Mouse (Mus musculus): Measurements from ENCODE around the gene 1700016H13Rik. TPM values are rescaled to one million over a fixed set of nuclear protein-coding genes. Genes with fewer than 3 reads are reported as not detected.

1700016H13Rik gene
- polyA plus RNA-seq, 1 experiment: not detected

DNA sequence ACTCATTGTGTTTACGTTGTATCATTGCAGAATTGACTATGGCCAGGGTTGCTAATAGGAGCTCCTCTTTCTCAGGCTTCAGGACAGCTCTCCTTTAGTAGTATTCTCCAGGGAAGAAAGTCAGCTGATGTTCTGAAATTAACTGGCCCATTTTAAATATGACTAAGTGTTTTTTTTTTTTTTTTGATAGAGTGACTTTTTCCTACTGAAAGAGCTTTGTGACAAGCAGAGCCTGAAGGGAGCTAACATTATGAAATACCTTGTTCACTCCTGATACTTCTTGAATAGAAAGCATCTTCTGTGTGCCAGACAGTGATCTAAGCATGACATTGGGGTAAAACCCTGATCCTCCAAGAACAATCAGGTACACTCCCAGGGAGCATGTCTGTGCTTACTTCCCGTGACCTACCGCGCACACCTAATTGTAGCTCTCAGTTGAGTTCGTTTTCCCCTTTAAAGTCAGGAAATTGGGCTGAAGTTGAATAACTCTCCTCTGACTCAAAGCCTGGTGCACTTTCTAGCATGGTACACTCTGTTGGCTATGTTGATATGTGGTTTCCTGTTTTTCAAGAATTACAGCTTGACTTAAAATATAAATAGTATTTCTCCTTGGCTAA is 42.2 kb upstream of the 1700016H13Rik start:
- no peak for DNase-seq (ENCODE audit: low read depth in 1 of 2, low spot score in 2 of 2)
- Histone ChIP-seq H3K4me3 (ENCODE audit: extremely low read depth, insufficient read depth, insufficient read length) (no peak overlapping the region), H3K27ac (ENCODE audit: insufficient read depth, low read length) (0 out of 2 replicates have a peak overlapping the region, but pooled peaks have one; percentile 19)

DNA sequence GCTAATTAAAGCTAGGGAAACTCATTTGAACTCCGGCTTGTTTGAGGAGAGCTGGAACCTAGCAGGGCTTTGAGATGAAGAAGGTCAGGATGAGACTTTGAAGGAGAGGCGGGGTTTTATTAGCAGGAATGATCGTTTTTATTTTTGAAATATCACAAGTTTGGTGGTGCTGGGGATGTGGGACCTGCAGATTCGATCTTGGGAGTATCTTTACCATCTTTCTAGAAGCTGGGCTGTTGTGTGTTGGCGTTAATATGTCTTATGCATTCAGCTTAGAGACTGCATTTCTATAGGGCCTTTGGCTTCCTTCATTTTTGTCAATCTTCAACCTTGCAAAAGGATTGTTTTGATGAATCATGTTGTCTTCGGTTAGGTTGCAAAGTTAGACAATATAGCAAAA is 38.3 kb upstream of the 1700016H13Rik start:
- Histone ChIP-seq H3K4me1 (ENCODE audit: control insufficient read depth, insufficient read depth, insufficient read length) (peaks cover 10% of the 10 kb centered on the region), H3K27me3 (ENCODE audit: control insufficient read depth, insufficient read depth, low read length) (no peaks in the 10 kb centered on the region), H3K4me3 (ENCODE audit: extremely low read depth, insufficient read depth, insufficient read length) (no peak overlapping the region), H3K27ac (ENCODE audit: insufficient read depth, low read length) (no peak overlapping the region), H3K36me3 (ENCODE audit: control insufficient read depth, insufficient read depth, low read length) (no peaks in the 10 kb centered on the region)
- TF ChIP-seq CTCF (IDR thresholded peaks at IDR 0.05; ENCODE audit: extremely low read depth, insufficient read depth, insufficient read length, insufficient replicate concordance) (no peak), POLR2A (IDR thresholded peaks at IDR 0.05; ENCODE audit: low read depth, low read length) (no peak)
- DNase-seq (ENCODE audit: low read depth in 1 of 2, low spot score in 2 of 2): no peak
- 47% methylated on average over 6 of the region's 6 CpGs for WGBS

More for the DNA sequence above, 42.2 kb upstream of the 1700016H13Rik start:
- Histone ChIP-seq H3K36me3 (ENCODE audit: control insufficient read depth, insufficient read depth, low read length) (no peaks in the 10 kb centered on the region), H3K27me3 (ENCODE audit: control insufficient read depth, insufficient read depth, low read length) (no peaks in the 10 kb centered on the region), H3K4me1 (ENCODE audit: control insufficient read depth, insufficient read depth, insufficient read length) (peaks cover 18% of the 10 kb centered on the region)
- 23% methylated on average over 5 of the region's 5 CpGs for WGBS
- TF ChIP-seq CTCF (IDR thresholded peaks at IDR 0.05; ENCODE audit: extremely low read depth, insufficient read depth, insufficient read length, insufficient replicate concordance) (no peak), POLR2A (IDR thresholded peaks at IDR 0.05; ENCODE audit: low read depth, low read length) (no peak)

DNA sequence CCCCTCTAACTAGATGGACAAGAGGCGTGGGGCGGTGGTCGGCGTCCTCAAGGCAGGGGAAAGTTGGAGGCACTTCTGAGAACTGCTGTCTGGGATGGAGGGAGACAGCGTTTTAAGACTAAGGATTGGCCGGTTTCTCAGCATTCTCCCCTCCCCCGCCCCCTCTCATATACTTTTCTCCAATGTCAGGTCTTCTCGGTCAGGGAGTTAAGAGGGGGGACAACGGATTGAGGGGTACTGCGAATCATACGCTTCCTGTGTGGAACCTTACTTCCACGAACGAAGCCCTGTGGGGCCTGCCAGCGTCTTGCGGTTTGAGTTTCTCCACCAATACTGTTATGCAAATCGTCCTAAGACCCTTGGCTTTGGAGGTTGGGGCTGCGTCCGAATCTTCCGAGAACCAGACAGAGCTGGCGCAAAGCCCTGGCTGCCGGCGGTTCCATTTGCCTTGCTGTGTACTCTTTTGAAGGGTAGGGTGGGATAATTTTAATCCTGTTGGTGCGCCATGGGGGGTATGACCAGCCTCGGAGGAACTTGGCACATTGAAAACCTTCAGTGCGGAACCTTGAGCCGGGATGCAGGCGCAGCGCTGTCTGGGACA is 37.3 kb upstream of the 1700016H13Rik start:
- H3K27ac ChIP-seq (ENCODE audit: insufficient read depth, low read length): peak overlapping the region; percentile 82
- peak in 1 of 2 experiments; percentile 26 for DNase-seq (ENCODE audit: low read depth in 1 of 2, low spot score in 2 of 2)
- H3K4me3 ChIP-seq (ENCODE audit: extremely low read depth, insufficient read depth, insufficient read length): peak overlapping the region; percentile 93
- TF ChIP-seq CTCF (IDR thresholded peaks at IDR 0.05; ENCODE audit: extremely low read depth, insufficient read depth, insufficient read length, insufficient replicate concordance) (no peak), POLR2A (IDR thresholded peaks at IDR 0.05; ENCODE audit: low read depth, low read length) (no peak)
- H3K36me3 ChIP-seq (ENCODE audit: control insufficient read depth, insufficient read depth, low read length): no peaks in the 10 kb centered on the region
- peaks cover 8% of the 10 kb centered on the region for H3K4me1 ChIP-seq (ENCODE audit: control insufficient read depth, insufficient read depth, insufficient read length)
- under 1% methylated on average over 28 of the region's 28 CpGs for WGBS
- no peaks in the 10 kb centered on the region for H3K27me3 ChIP-seq (ENCODE audit: control insufficient read depth, insufficient read depth, low read length)

DNA sequence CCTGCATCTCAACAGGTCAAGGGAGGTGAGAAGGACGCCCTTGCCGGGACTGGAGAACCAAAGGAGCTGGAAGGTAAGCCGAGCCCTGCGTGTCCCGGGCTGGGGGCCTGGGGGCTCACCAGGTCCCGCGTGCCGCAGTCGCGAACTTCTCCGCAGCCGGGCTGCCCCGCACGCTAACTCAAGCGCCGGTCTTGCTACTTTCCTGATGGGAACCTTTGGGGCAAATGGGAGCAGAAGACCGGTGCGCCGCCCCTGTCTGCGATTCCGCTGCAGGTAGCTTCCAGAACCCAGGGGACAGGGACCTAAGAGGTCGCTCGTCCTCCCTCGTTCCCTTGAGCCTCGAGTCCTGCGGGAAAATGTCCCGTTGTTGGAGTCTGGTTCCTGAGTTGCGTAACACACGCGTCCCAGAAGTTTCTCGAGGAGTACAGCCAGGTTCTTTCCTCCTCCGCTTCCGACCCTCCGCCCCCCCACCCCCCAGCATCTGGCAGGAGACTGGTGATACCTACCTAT is 36.8 kb upstream of the 1700016H13Rik start:
- peak overlapping the region; percentile 82 for H3K27ac ChIP-seq (ENCODE audit: insufficient read depth, low read length)

DNA sequence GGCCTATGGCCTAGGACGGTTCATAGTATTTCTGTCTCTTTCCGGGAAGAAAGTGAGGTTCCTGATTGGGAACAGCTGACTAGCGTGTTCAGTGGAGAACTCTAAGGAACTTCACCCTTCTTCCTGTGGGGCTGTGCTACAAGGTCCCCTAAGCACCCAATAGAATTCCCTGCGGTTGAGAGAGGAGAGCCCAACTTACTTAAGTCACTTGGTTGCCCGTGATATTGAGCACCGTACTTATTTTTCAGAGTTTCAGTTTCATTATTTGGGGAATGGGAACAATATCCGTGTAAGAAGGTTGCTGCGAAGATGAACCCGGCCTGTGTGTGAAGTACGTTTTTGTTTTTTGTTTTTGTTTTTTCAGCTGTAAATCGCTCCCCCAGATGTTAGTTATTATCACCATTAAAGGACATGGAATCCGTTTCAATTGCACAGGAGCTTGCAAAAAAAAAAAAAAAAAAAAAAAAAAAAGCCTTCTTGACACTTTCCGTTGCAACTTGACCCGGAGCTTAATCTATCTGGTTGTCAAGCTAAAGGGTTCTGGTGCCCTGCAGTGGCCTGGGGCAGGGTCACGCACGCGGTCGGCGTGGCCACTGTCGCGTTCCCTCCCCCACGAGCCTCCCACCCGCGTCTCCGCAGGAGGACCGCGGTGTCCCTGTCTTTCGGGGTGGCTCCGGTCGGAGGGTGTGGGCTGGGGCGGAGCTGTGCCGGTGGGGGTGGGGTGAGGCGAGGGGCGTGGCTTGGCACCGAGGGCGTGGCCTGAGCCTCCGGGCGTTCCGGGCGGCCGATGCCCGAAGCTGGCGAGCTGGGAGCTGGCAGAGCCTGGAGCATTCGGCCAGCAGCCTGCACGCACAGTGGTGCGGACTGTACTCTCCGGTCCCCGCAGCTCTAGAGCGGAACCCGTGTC is 36.1 kb upstream of the 1700016H13Rik start, which contains the start of gene Aff1:
Gene Aff1, plus strand, starts transcription at position 751 of the 907 bp plus-strand sequence.
- Histone ChIP-seq H3K4me1 (ENCODE audit: control insufficient read depth, insufficient read depth, insufficient read length) (no peaks in the 10 kb centered on the region), H3K4me3 (ENCODE audit: extremely low read depth, insufficient read depth, insufficient read length) (peak within 1 kb of the TSS; percentile 93), H3K36me3 (ENCODE audit: control insufficient read depth, insufficient read depth, low read length) (no peaks in the 10 kb centered on the region), H3K27ac (ENCODE audit: insufficient read depth, low read length) (peak within 1 kb of the TSS; percentile 85), H3K27me3 (ENCODE audit: control insufficient read depth, insufficient read depth, low read length) (no peaks in the 10 kb centered on the region)
- peak; percentile 74 to 92 for DNase-seq (ENCODE audit: low read depth in 1 of 2, low spot score in 2 of 2)
- under 1% methylated on average over 50 of the region's 50 CpGs for WGBS
- TF ChIP-seq CTCF (IDR thresholded peaks at IDR 0.05; ENCODE audit: extremely low read depth, insufficient read depth, insufficient read length, insufficient replicate concordance) (no peak), POLR2A (IDR thresholded peaks at IDR 0.05; ENCODE audit: low read depth, low read length) (peak; percentile 65)

More for the DNA sequence above, 36.8 kb upstream of the 1700016H13Rik start:
- WGBS: under 1% methylated on average over 33 of the region's 34 CpGs
- no peak for TF ChIP-seq POLR2A (IDR thresholded peaks at IDR 0.05; ENCODE audit: low read depth, low read length)
- no peak for TF ChIP-seq CTCF (IDR thresholded peaks at IDR 0.05; ENCODE audit: extremely low read depth, insufficient read depth, insufficient read length, insufficient replicate concordance)
- Histone ChIP-seq H3K4me1 (ENCODE audit: control insufficient read depth, insufficient read depth, insufficient read length) (peaks cover 5% of the 10 kb centered on the region), H3K27me3 (ENCODE audit: control insufficient read depth, insufficient read depth, low read length) (no peaks in the 10 kb centered on the region), H3K4me3 (ENCODE audit: extremely low read depth, insufficient read depth, insufficient read length) (peak overlapping the region; percentile 93), H3K36me3 (ENCODE audit: control insufficient read depth, insufficient read depth, low read length) (no peaks in the 10 kb centered on the region)
- no peak for DNase-seq (ENCODE audit: low read depth in 1 of 2, low spot score in 2 of 2)

DNA sequence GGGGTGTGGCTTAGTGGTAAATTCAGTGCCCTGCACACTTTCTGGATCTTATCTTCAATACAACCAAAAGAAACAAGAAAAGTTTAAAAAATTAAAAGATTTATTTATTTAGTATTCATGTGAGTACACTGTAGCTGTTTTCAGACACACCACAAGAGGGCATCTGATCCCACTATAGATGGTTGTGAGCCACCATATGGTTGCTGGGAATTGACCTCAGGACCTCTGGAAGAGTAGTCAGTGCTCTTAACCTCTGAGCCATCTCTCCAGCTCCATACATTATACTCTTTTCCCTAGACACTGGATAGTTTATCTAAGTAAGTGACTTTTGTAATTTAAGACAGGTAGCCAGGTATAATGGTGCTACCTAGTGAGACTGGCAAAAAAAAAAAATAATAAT is 35.4 kb upstream of the 1700016H13Rik start:
- Histone ChIP-seq H3K36me3 (ENCODE audit: control insufficient read depth, insufficient read depth, low read length) (no peaks in the 10 kb centered on the region), H3K27ac (ENCODE audit: insufficient read depth, low read length) (no peak overlapping the region), H3K4me1 (ENCODE audit: control insufficient read depth, insufficient read depth, insufficient read length) (no peaks in the 10 kb centered on the region), H3K4me3 (ENCODE audit: extremely low read depth, insufficient read depth, insufficient read length) (no peak overlapping the region), H3K27me3 (ENCODE audit: control insufficient read depth, insufficient read depth, low read length) (no peaks in the 10 kb centered on the region)
- no peak for DNase-seq (ENCODE audit: low read depth in 1 of 2, low spot score in 2 of 2)
- no peak for TF ChIP-seq CTCF (IDR thresholded peaks at IDR 0.05; ENCODE audit: extremely low read depth, insufficient read depth, insufficient read length, insufficient replicate concordance)
- TF ChIP-seq POLR2A (IDR thresholded peaks at IDR 0.05; ENCODE audit: low read depth, low read length): no peak

All from spleen, adult 2 months (tissue).